In genomic region chr2:76672134-76672745, GRCm38 (mm10) we compare ENCODE assay signal across 8 mouse cellular contexts. TPM values are rescaled to one million over a fixed set of nuclear protein-coding genes. Genes with fewer than 3 reads are reported as not detected.
DNase-seq lines count a peak whose midpoint lies in the region; ATAC-seq and TF ChIP-seq lines count a peak whose summit lies in the region.

No protein-coding gene starts in this region.

- WGBS in kidney, adult 2 months: 4% methylated on average over 9 of the region's 9 CpGs
- 42% methylated on average over 9 of the region's 9 CpGs for WGBS in hindbrain, embryonic 13.5 days
- WGBS in midbrain, embryonic 16.5 days: 43% methylated on average over 9 of the region's 9 CpGs

- intact Hi-C loops in left cerebral cortex, postnatal 14 days (cut with DNase I): no loop called here

- peak overlapping the region; percentile 79 for H3K9ac ChIP-seq in hindbrain, embryonic 13.5 days
- peak overlapping the region; percentile 56 for H3K9ac ChIP-seq in midbrain, embryonic 16.5 days (ENCODE audit: low read depth, low read length)

- H3K4me2 ChIP-seq in hindbrain, embryonic 13.5 days: peak overlapping the region; percentile 68
- H3K4me2 ChIP-seq in midbrain, embryonic 16.5 days (ENCODE audit: low read length): peak overlapping the region; percentile 57

- H3K9me3 ChIP-seq in hindbrain, embryonic 13.5 days: no peaks in the 10 kb centered on the region
- H3K9me3 ChIP-seq in midbrain, embryonic 16.5 days (replicated peaks; ENCODE audit: control insufficient read depth, low read length, poor library complexity, severe bottlenecking): no peaks in the 10 kb centered on the region

- no peak for DNase-seq in kidney, adult 2 months
- no peak for DNase-seq in kidney, adult 8-10 months
- DNase-seq in NIH3T3 (ENCODE audit: low read depth): peak; percentile 32
- DNase-seq in left cerebral cortex, postnatal 14 days (ENCODE audit: low spot score in 2 of 2): no peak
- no peak for DNase-seq in thymus, postnatal 4 days

- H3K27me3 ChIP-seq in kidney, adult 2 months (replicated peaks; ENCODE audit: control insufficient read depth, insufficient read depth, low read length): no peaks in the 10 kb centered on the region
- no peaks in the 10 kb centered on the region for H3K27me3 ChIP-seq in hindbrain, embryonic 13.5 days
- H3K27me3 ChIP-seq in midbrain, embryonic 16.5 days (ENCODE audit: control insufficient read depth, insufficient read depth, low read depth, low read length): no peaks in the 10 kb centered on the region

- ATAC-seq in hindbrain, embryonic 13.5 days (ENCODE audit: low FRiP score): no peak
- ATAC-seq in midbrain, embryonic 16.5 days: no peak
- ATAC-seq in cerebellum, adult (ENCODE audit: insufficient number of reproducible peaks, low FRiP score, low TSS enrichment): no peak

- TF ChIP-seq CTCF in kidney, adult 2 months (conservative IDR thresholded peaks at IDR 0.05; ENCODE audit: insufficient read depth, insufficient read length, low read depth, low read length): no peak

- peak overlapping the region; percentile 58; the same call in 1 of the 2 replicates for H3K27ac ChIP-seq in kidney, adult 2 months (ENCODE audit: insufficient read depth, low read depth, low read length)
- peak overlapping the region; percentile 81 for H3K27ac ChIP-seq in hindbrain, embryonic 13.5 days
- H3K27ac ChIP-seq in midbrain, embryonic 16.5 days (ENCODE audit: low read length): peak overlapping the region; percentile 66

- H3K4me3 ChIP-seq in kidney, adult 2 months (ENCODE audit: insufficient read depth, low read depth, low read length): peak overlapping the region; percentile 57
- H3K4me3 ChIP-seq in hindbrain, embryonic 13.5 days: peak overlapping the region; percentile 46
- H3K4me3 ChIP-seq in midbrain, embryonic 16.5 days (ENCODE audit: low read depth, low read length): peak overlapping the region; percentile 34

- no peaks in the 10 kb centered on the region for H3K36me3 ChIP-seq in kidney, adult 2 months (ENCODE audit: control insufficient read depth, insufficient read depth, low read length)
- H3K36me3 ChIP-seq in hindbrain, embryonic 13.5 days: no peaks in the 10 kb centered on the region
- H3K36me3 ChIP-seq in midbrain, embryonic 16.5 days (ENCODE audit: control insufficient read depth, insufficient read depth, low read length): no peaks in the 10 kb centered on the region

- peaks cover 5% of the 10 kb centered on the region; the same call in 1 of the 2 replicates for H3K4me1 ChIP-seq in kidney, adult 2 months (ENCODE audit: control insufficient read depth, insufficient read depth, low read length)
- peaks cover 36% of the 10 kb centered on the region for H3K4me1 ChIP-seq in hindbrain, embryonic 13.5 days (replicated peaks)
- H3K4me1 ChIP-seq in midbrain, embryonic 16.5 days (ENCODE audit: control insufficient read depth, insufficient read depth, low read length): peaks cover 25% of the 10 kb centered on the region

- TF ChIP-seq POLR2A in kidney, adult 2 months (IDR thresholded peaks at IDR 0.05; ENCODE audit: low read depth, low read length): no peak

RNA-seq across cellular contexts. Expression of gene Fkbp7, which starts 0.7 kb away (rescaled TPM):
- 2.9 and 4.0 TPM in 2 replicates for polyA plus RNA-seq in kidney, adult 2 months (2012; rRNA removed)
- 18.8 and 22.4 TPM in 2 replicates for polyA plus RNA-seq in hindbrain, embryonic 13.5 days (2015; fragmentation: Nextera tagmentation; extraction: Ambion mirVana)
- polyA plus RNA-seq in midbrain, embryonic 16.5 days (2015; fragmentation: Nextera tagmentation; extraction: Ambion mirVana): 8.6 and 11.8 TPM in 2 replicates
- 1 to 10 TPM; 3.8 to 4.2 TPM for total RNA-seq in left cerebral cortex, postnatal 14 days (2021)

RNA-seq across cellular contexts. Expression of gene Plekha3, which starts 2.8 kb away (rescaled TPM):
- 22.3 and 23.9 TPM in 2 replicates for polyA plus RNA-seq in kidney, adult 2 months (2012; rRNA removed)
- polyA plus RNA-seq in hindbrain, embryonic 13.5 days (2015; fragmentation: Nextera tagmentation; extraction: Ambion mirVana): 6.4 and 9.2 TPM in 2 replicates
- polyA plus RNA-seq in midbrain, embryonic 16.5 days (2015; fragmentation: Nextera tagmentation; extraction: Ambion mirVana): 5.5 and 6.8 TPM in 2 replicates
- total RNA-seq in left cerebral cortex, postnatal 14 days (2021): 10 to 100 TPM; 25.9 to 29.1 TPM

RNA-seq across cellular contexts. Expression of gene Pjvk, which starts 24.0 kb away (rescaled TPM):
- polyA plus RNA-seq in kidney, adult 2 months (2012; rRNA removed): 1.1 and 1.2 TPM in 2 replicates
- 0.55 and 0.74 TPM in 2 replicates for polyA plus RNA-seq in hindbrain, embryonic 13.5 days (2015; fragmentation: Nextera tagmentation; extraction: Ambion mirVana)
- polyA plus RNA-seq in midbrain, embryonic 16.5 days (2015; fragmentation: Nextera tagmentation; extraction: Ambion mirVana): 0.51 and 0.94 TPM in 2 replicates
- not detected for total RNA-seq in left cerebral cortex, postnatal 14 days (2021)

RNA-seq across cellular contexts. Expression of gene Prkra, which starts 24.4 kb away (rescaled TPM):
- polyA plus RNA-seq in kidney, adult 2 months (2012; rRNA removed): 15.3 and 17.0 TPM in 2 replicates
- 107 and 111 TPM in 2 replicates for polyA plus RNA-seq in hindbrain, embryonic 13.5 days (2015; fragmentation: Nextera tagmentation; extraction: Ambion mirVana)
- 114 and 119 TPM in 2 replicates for polyA plus RNA-seq in midbrain, embryonic 16.5 days (2015; fragmentation: Nextera tagmentation; extraction: Ambion mirVana)
- 10 to 100 TPM; 14.6 to 18.8 TPM for total RNA-seq in left cerebral cortex, postnatal 14 days (2021)
